Mouse (Mus musculus) adrenal gland, adult 18-20 months (tissue): ENCODE measurements around the gene Erich3. TPM values are rescaled to one million over a fixed set of nuclear protein-coding genes. Genes with fewer than 3 reads are reported as not detected.
A peak's percentile ranks its signal among the peaks of the same experiment; 100 is the strongest.
"Not testable (repeated sequence)": the region's sequence is repeated elsewhere in the genome, so short reads cannot be mapped to it uniquely, and the experiment has no call there.

Experiments used
- DNase-seq, 2 experiments: peaks; one replicate each; pipeline ENCODE4 v3.0.0; 2021 to 2022; ENCODE audit warnings: low spot score in 2 of 2
- long read RNA-seq, 2 experiments: library from polyadenylated mRNA; stranded (forward); transcript quantifications; one replicate each; pipeline ENCODE4 v2.0.0; 2021
- total RNA-seq, 2 experiments: library from RNA; stranded (reverse); gene quantifications; 1 replicate in 1 of 2; 2 replicates in 1 of 2; pipeline ENCODE4 v1.2.3; 2021

Gene Erich3
- under 1 TPM; 0.63 to 0.70 TPM for total RNA-seq
- long read RNA-seq, experiment 1 = 0 reads
- long read RNA-seq, experiment 2 = 0 reads

DNA sequence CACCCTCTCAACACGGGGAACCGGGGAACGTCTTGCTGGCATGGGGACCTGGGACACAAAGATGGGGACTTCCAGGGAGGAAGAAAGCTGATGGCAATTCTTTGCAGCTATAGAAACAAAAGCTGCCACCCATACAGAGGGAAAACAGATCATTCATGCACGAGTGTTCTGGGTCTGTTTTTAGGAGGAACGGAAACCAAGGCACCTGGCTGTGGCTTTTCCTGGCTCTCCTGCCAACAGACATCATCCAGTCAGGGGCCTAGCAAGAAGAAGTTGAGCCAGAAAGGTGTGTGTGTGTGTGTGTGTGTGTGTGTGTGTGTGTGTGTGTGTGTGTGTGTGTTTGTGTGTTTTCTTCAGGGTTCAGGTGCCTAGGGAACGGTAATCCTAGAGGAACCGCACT lies at the start of gene Erich3:
Gene Erich3, plus strand, starts transcription at position 315 of the 400 bp plus-strand sequence.
- no peak for DNase-seq

DNA sequence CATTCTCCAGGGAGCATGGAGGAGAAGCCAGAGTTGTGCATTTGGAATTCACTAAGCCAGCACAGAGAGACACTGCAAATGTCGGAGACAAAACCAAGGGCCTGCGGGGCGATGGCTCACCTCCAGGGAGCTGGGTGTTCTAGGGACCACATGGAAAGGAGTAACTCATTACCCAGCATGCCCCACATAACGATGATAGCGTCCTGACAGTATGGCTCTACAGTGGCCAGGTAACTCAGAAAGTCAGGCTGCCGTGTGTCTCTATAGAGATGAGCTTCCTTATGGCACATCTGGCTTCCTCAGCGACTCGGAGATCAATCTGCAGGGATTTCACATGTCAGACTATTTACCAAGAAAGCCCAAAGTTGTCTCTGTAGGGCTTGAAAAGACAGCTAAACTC lies 48.9 kb upstream of the Erich3 start:
- DNase-seq = no peak

- no peak for DNase-seq
These were observed 48.4 kb upstream of the Erich3 start for GRCm38 (mm10) chr3:154615304-154615703.

GRCm38 (mm10) chr3:154616106-154616505 lies 47.6 kb upstream of the Erich3 start:
- no peak for DNase-seq

- DNase-seq = no peak
These were observed 35.4 kb upstream of the Erich3 start for GRCm38 (mm10) chr3:154628284-154628683.

DNA sequence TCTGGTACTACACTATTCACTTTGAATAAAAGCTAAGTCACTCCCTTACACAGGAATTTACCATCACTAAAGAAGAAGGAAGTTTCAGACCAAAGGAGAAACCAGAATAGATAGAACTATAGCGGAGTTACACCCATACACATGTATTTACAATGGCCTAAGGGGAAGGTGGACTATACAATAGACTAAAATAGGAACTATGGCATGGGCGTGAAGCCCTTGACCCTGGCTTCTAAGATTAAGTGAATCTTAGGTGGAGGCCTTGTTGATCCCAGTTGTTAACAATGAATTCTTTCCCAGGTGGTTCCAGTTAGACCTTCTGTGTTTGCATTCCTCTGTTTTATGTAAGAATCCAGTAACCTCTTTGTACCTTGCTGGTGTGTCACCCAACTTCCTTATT lies 32.4 kb upstream of the Erich3 start:
- DNase-seq = not testable (repeated sequence)

GRCm38 (mm10) chr3:154633091-154633490 lies 30.6 kb upstream of the Erich3 start:
- DNase-seq = no peak

DNA sequence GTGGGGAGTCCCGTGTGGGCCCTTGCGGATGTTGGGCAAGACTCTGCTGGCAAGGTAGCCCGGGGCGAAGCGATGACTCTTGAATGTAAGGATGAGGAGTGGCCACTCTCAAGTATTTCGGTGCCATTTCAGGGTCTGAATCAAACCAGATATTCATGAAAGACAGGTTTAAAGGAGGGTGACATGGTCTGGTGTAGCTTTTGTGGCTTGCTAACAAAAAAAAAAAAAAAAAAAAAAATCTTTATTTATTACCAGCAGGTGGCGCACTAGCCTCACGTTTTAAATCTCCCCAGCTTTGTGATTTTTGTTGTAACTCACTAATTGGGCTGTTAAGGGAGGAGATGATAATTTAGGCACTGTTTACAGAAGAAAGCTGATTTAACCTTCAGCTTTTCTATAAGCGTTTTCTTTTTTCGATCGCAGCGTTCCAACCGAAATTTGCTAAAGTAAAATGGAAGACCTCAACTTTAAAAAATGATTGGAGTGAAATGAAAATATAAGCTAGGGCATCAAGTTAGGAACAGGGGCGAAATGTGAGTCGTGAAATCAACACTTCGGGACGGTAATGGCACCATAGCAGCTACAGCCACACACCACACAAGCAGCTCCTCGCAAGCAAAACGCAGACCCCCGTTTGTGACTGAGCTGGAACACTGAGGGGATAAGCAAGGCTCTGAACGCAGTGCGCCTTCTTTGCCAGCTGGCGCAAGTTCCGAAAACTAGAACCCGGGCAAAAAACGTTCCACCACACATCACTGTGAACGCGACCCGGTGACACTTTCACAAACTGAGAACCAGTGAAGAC lies 16.8 kb upstream of the Erich3 start:
- DNase-seq = no peak

DNA sequence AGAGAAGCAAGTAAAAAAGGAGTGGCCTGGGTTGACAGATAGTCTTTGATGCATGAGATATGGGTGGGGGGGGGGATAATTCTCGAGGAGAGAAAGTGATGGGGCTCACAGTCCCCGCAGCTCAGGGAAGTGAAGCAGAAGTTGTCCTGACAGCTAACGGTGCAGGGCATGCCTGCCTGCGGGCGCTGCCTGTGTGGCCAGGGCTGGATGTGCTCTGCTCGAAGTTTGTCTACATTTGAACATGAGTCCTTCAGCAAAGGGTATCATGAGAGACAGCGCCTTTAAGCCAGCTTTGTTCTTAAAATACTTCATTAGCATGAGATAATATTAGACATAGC lies 16.2 kb upstream of the Erich3 start:
- no peak for DNase-seq

DNA sequence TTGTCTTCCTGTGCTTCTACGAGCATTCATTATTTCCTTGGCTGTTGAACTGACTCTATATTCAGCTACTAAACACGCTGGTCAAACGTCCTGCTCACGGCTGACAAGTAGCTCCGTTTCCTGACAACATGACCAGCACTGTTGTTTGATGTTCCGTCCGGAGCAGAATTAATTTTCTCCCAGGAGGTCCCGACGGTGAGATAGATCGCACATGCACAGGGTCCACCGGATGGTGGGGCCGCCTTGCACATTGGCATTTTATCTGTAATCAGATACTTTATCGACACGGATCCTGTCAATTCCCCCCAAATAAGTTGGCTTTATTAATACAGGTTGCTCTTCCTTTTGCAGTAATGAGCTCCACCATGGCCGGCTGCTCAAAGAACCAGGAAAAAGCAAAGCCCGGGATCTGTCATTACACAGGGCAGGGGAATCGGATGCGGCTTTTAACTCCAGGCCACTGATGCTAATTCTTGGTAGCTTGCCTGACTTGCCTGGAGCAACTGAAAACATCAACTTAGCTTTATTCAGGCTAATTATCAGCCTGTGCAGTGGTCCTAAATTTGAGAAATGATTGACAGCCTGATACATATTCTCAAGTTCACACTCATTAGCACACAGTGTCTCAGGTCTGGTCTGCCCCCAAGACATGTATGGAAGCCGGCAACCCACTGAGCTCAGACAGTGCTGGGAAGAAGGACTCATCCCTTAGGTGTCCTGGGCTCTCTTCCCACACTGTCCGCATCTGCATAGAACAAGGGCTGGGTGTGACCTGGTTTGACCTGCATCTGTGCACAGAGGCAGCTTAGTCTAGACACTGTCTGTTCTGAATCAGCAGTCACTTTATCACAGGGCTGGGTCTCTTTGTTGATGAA lies 14.0 kb upstream of the Erich3 start:
- DNase-seq = no peak

- DNase-seq = no peak
These were observed 12.4 kb upstream of the Erich3 start for GRCm38 (mm10) chr3:154651192-154651821.

DNA sequence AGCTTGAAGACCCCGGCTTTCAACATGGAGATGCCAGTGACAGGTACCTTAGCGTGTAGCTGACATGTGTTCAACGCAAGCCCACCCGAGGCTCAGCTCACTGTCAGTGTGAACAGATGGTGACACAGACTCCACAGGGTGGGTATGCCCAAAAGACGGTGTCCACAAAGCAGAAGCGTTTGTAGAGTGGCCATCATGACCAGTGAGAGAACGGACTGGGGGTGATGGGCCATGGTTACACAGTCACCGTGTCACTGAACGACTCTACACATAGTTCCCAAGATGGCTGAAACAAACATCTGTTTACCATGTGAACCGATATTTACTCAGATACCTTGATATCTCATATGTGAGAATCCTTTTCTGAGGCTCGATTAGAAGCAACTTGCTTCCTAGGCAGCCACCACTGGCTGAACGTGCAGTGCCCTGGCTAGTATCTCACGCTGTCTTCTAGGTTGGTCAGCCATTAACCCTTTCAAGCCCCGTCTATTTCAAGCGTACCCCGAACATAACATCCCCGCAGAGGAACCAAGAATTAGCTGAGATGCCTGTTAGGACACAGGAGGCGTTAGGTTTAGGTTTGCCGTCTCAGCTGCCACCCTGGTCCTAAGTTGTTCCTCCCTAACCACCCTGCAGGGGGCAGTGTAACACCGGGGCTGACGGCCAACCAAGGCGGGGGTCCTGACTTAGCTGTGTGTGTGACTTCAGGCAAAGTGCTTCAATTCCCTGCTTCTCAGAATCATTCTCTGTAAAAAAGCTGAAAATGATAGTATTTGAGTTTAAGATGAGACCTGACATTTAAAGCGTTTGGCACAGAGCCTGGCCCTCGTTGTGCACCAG lies 10.9 kb upstream of the Erich3 start:
- peak; percentile 56 to 60 for DNase-seq

GRCm38 (mm10) chr3:154653454-154653853 lies 10.2 kb upstream of the Erich3 start:
- no peak for DNase-seq

DNA sequence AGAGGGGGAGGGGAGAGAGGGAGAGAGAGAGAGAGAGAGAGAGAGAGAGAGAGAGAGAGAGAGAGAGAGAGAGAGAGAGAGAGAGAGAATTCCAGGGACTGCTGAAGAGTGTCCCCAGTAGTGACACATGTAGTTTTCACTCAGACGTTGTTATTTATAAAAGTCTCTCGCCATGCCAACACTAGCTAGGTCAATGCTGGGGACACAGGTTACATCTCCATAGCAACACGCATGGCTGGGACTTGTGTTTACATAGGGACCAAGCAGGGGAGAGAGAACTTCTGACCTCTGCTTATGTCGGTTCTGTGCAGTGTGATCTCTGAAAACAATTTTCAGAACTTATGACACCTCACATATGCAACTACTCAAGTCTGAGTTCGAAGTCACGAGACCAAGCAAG lies 9.4 kb upstream of the Erich3 start:
- no peak for DNase-seq

DNA sequence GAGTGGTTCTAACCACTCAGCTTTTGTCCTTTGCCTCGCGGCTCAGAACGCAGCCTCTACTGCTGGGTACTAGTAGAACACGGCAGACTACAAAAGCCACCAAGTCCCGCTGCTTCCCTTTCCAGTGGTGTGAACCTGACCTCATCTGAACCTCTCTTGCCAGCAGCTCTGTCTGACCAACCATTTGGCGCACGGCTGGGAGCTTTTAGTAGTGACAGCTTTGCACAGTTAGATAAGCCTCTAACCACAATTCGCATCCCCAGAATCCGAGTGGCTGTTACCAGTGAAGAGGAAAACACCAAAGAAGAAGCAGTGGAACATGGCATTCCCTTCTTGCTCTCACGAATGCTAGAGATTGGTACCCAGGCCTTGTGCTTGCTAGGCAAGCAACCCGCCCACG lies 8.8 kb upstream of the Erich3 start:
- no peak for DNase-seq

DNA sequence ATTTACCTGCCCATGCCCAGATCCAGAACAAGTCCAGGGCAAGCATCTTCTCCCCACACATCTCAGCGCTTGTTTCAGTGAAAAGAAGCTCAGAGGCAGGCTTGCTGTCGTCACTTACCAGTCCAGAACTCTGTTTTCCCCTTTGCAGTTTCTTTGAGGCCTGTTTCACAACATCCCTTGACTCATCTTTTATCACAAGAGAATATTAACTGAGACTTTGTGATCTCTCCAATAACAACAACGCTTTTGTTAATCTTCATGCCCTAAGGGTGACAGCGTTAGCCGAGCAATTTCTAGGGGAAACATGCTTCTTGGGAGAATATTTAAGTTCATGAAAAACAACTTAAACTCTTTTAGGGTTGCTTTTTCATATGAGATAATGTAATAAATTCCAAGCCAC lies 7.9 kb upstream of the Erich3 start:
- no peak for DNase-seq

GRCm38 (mm10) chr3:154663976-154664581 lies 420 bp downstream of the Erich3 start:
- DNase-seq = peak in 1 of 2 experiments; percentile 14

DNA sequence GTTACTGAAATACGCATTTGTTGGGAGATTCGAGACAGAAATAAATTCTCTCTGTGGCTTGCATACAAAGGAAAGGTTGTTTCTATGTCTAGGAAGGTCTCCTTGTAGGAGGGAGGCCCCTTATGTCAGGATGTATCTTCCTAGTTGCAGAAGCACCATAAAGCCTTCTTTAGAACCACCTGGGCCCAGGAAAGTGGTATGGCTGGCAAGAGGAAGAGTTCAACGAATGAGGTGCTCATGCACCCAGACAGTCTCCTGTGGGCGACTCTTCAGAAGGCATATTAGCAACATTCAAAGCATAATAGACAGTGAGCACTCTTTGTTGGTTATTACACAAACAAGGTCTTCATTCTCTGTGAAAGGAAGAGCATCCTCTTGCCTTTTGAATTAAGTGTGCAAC lies 977 bp downstream of the Erich3 start:
- no peak for DNase-seq

DNA sequence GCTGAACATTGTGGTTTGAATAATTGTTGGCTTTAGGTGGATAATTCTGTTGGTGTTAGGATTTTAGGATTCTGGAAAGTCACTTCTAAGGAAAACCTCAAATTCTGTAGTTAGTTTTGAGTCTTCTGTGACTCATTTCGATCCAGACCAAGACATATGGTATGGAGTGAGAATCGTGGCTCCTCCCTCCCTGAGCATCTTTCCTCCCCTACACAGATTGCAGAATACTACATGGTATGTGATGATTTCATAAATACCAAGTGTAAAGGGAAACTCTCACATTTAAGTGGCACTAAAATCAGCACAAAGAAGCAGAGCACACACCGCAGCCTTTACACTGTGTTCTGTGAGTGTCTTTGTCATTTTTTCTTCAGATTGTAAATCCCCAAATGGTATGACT lies 4.8 kb downstream of the Erich3 start:
- no peak for DNase-seq

DNA sequence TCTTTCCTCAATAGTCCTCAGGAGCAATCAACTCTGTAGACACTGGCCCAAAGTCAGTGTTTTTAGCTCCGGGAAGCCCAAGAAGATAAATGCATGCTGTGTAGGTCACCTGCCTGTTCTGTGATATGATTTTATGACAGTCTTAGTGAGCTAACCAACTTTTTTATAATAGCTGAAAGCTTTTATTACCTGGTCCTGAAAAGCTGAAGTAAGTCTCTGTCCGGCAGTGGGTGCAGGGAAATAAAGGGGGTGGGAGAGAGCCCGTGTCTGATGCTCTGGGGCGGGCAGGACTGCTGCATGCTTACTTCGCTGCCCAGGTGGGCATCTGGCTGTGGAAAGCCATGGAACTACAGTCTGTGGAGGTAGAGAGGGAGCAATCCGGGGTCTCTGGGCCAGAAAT lies 6.9 kb downstream of the Erich3 start:
- DNase-seq = no peak
